Mouse (Mus musculus) lung, postnatal 0 days (tissue): Measurements from ENCODE around the gene Cttn. TPM values are rescaled to one million over a fixed set of nuclear protein-coding genes. Genes with fewer than 3 reads are reported as not detected.
A peak's percentile ranks its signal among the peaks of the same experiment; 100 is the strongest.

Experiments used
- ATAC-seq: fragments of 200-750 bp; cut with Nextera tagmentation; 2 replicates; pipeline ENCODE4 v1.8.0; 2017; ENCODE audit warnings: moderate library complexity
- DNase-seq: peaks from one replicate; pipeline ENCODE4 v3.0.0-alpha.2; 2016; ENCODE audit warnings: low spot score
- H3K27ac ChIP-seq: fragments of 300-500 bp; sonication (generic); 2 replicates; pipeline ENCODE4 v1.5.1; 2014; ENCODE audit warnings: antibody characterized with exemption, mild to moderate bottlenecking, low read length, mixed read lengths
- H3K27me3 ChIP-seq: fragments of 300-500 bp; sonication (generic); replicated peaks from 2 replicates; pipeline ENCODE4 v1.6.1; 2014; ENCODE audit warnings: low read length, mixed read lengths; ENCODE audit not compliant: insufficient read depth
- H3K36me3 ChIP-seq: fragments of 300-500 bp; sonication (generic); 2 replicates; pipeline ENCODE4 v1.6.1; 2014; ENCODE audit warnings: low read length, mixed read lengths; ENCODE audit not compliant: insufficient read depth
- H3K4me1 ChIP-seq: fragments of 300-500 bp; sonication (generic); 2 replicates; pipeline ENCODE4 v1.6.1; 2014; ENCODE audit warnings: antibody characterized with exemption, low read depth, low read length, mixed read lengths; ENCODE audit not compliant: insufficient read depth
- H3K4me2 ChIP-seq: fragments of 300-500 bp; sonication (generic); replicated peaks from 2 replicates; pipeline ENCODE4 v1.6.1; 2014; ENCODE audit warnings: low read depth, mild to moderate bottlenecking, low read length, moderate library complexity, mixed read lengths
- H3K4me3 ChIP-seq: fragments of 300-500 bp; sonication (generic); 2 replicates; pipeline ENCODE4 v1.5.1; 2014; ENCODE audit warnings: low read depth, low read length
- H3K9ac ChIP-seq: fragments of 300-500 bp; sonication (generic); replicated peaks from 2 replicates; pipeline ENCODE4 v1.6.1; 2014; ENCODE audit warnings: low read depth, mild to moderate bottlenecking
- H3K9me3 ChIP-seq: fragments of 300-500 bp; sonication (generic); 2 replicates; pipeline ENCODE4 v1.6.1; 2016; ENCODE audit warnings: low read length, mixed read lengths
- CTCF ChIP-seq: IDR thresholded peaks from 2 replicates; pipeline ENCODE4 v1.5.1; 2016; ENCODE audit warnings: antibody characterized with exemption, mild to moderate bottlenecking
- EP300 ChIP-seq: IDR thresholded peaks from 2 replicates; pipeline ENCODE4 v1.6.1; 2016; ENCODE audit warnings: antibody characterized with exemption, mild to moderate bottlenecking, control low read depth
- WGBS: fragments of 180-500 bp; shearing (Covaris S2); extraction: QIAGEN DNeasy Blood & Tissue Kit; methylation state at CpG from one replicate; pipeline ENCODE4 v1.1.7; 2014; 5-methylcytosine and 5-hydroxymethylcytosine counted together
- polyA plus RNA-seq: library from polyadenylated mRNA; unstranded; fragments of >200 nt; fragmentation: Nextera tagmentation; extraction: Ambion mirVana; gene quantifications from 2 replicates; pipeline ENCODE4 v1.2.1, GENCODE M21; 2015

Gene Cttn
- polyA plus RNA-seq, 1 experiment from 2014 or later = 128 TPM

GRCm38 (mm10) chr7:144441976-144442375 lies 28.8 kb downstream of the Cttn start:
- DNase-seq (no peak), ATAC-seq (no peak)
- no peaks in the 10 kb centered on the region for H3K4me1 ChIP-seq
- no peak for TF ChIP-seq CTCF
- no peak for TF ChIP-seq EP300
- WGBS = 93% methylated on average over 4 of the region's 4 CpGs
- H3K9ac ChIP-seq = no peak overlapping the region
- H3K27ac ChIP-seq = no peak overlapping the region
- no peak overlapping the region for H3K4me2 ChIP-seq
- peaks cover 55% of the 10 kb centered on the region for H3K36me3 ChIP-seq
- no peaks in the 10 kb centered on the region for H3K27me3 ChIP-seq
- no peaks in the 10 kb centered on the region for H3K9me3 ChIP-seq
- H3K4me3 ChIP-seq = no peak overlapping the region

DNA sequence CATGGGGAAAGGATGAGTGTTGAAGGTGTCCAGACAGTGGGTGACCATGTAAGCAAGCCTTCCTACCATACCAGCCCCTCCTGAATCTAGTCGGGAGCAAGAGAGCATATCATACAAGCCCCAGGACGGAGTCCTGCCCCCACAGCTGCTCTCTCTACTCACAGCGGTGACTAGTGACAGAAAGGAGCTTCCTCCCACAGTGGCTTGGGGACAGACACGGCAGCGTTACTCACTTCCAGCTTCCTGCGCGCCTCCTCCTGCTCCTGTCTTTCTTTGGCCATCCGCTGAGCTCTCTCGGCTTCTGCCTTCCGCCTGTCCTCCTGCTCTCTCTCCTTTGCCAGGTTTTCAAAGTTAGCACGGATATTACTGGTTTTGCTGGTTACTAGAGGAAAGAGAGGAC lies 29.3 kb downstream of the Cttn start:
- no peak for DNase-seq
- Histone ChIP-seq H3K9me3 (no peaks in the 10 kb centered on the region), H3K4me3 (no peak overlapping the region), H3K27ac (no peak overlapping the region), H3K36me3 (peaks cover 60% of the 10 kb centered on the region), H3K9ac (no peak overlapping the region), H3K4me1 (no peaks in the 10 kb centered on the region), H3K4me2 (no peak overlapping the region), H3K27me3 (no peaks in the 10 kb centered on the region)
- ATAC-seq = no peak
- no peak for TF ChIP-seq CTCF
- TF ChIP-seq EP300 = no peak
- 95% methylated on average over 11 of the region's 11 CpGs for WGBS

GRCm38 (mm10) chr7:144438811-144439210 lies 32.0 kb downstream of the Cttn start:
- H3K9ac ChIP-seq = no peak overlapping the region
- WGBS = 96% methylated on average over 7 of the region's 7 CpGs
- H3K4me3 ChIP-seq = no peak overlapping the region
- TF ChIP-seq EP300 (no peak), CTCF (no peak)
- H3K36me3 ChIP-seq = peaks cover 48% of the 10 kb centered on the region
- H3K9me3 ChIP-seq = no peaks in the 10 kb centered on the region
- no peaks in the 10 kb centered on the region for H3K27me3 ChIP-seq
- no peak for ATAC-seq
- DNase-seq = no peak
- no peaks in the 10 kb centered on the region for H3K4me1 ChIP-seq
- H3K4me2 ChIP-seq = no peak overlapping the region
- H3K27ac ChIP-seq = no peak overlapping the region

- 75% methylated on average over 2 of the region's 2 CpGs for WGBS
- Histone ChIP-seq H3K4me2 (no peak overlapping the region), H3K27ac (no peak overlapping the region), H3K27me3 (no peaks in the 10 kb centered on the region), H3K9ac (no peak overlapping the region), H3K4me3 (no peak overlapping the region), H3K9me3 (no peaks in the 10 kb centered on the region), H3K4me1 (no peaks in the 10 kb centered on the region), H3K36me3 (peaks cover 9% of the 10 kb centered on the region)
- no peak for ATAC-seq
- DNase-seq = no peak
- TF ChIP-seq CTCF (no peak), EP300 (no peak)
Observed at GRCm38 (mm10) chr7:144432920-144433319, 37.9 kb downstream of the Cttn start.

- Histone ChIP-seq H3K9ac (no peak overlapping the region), H3K36me3 (no peaks in the 10 kb centered on the region), H3K27me3 (no peaks in the 10 kb centered on the region), H3K4me2 (no peak overlapping the region), H3K27ac (no peak overlapping the region), H3K9me3 (no peaks in the 10 kb centered on the region), H3K4me3 (no peak overlapping the region), H3K4me1 (no peaks in the 10 kb centered on the region)
- 81% methylated on average over 3 of the region's 3 CpGs for WGBS
- TF ChIP-seq EP300 = no peak
- TF ChIP-seq CTCF = peak; percentile 54
- no peak for ATAC-seq
- no peak for DNase-seq
Observed at GRCm38 (mm10) chr7:144427460-144427859, 43.3 kb downstream of the Cttn start.

- ATAC-seq = no peak
- no peak overlapping the region for H3K4me3 ChIP-seq
- 88% methylated on average over 3 of the region's 3 CpGs for WGBS
- DNase-seq = no peak
- H3K27me3 ChIP-seq = no peaks in the 10 kb centered on the region
- H3K27ac ChIP-seq = no peak overlapping the region
- H3K4me2 ChIP-seq = no peak overlapping the region
- no peaks in the 10 kb centered on the region for H3K9me3 ChIP-seq
- H3K36me3 ChIP-seq = no peaks in the 10 kb centered on the region
- no peak overlapping the region for H3K9ac ChIP-seq
- TF ChIP-seq EP300 = no peak
- no peak for TF ChIP-seq CTCF
- H3K4me1 ChIP-seq = no peaks in the 10 kb centered on the region
Observed at GRCm38 (mm10) chr7:144426594-144426993, 44.2 kb downstream of the Cttn start.

DNA sequence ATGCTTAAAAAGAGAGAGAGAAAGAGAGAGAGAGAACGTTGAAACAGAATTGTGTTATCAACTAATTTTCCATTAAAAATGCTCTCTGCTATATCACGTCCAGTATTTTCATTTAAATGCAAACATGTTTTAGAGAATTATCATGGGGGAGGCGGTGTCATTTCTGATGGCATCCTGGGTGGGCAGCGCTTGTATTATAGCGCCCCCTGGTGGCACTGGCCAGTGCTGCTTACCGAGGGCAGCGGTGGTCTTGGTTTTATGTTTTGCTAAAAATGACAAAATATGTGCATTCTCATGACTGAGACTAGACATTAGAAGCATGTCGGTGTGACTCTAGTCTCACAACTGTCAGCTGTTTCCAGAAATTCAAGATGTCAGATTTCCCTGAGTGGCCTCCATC lies 44.9 kb downstream of the Cttn start:
- DNase-seq (peak; percentile 46), ATAC-seq (peak; percentile 32; the same call in 1 of the 2 replicates)
- 5% methylated on average over 8 of the region's 8 CpGs for WGBS

More for the DNA sequence above, 44.9 kb downstream of the Cttn start:
- no peaks in the 10 kb centered on the region for H3K36me3 ChIP-seq
- H3K9me3 ChIP-seq = no peaks in the 10 kb centered on the region
- H3K4me3 ChIP-seq = no peak overlapping the region
- H3K4me2 ChIP-seq = no peak overlapping the region
- no peaks in the 10 kb centered on the region for H3K4me1 ChIP-seq
- H3K9ac ChIP-seq = no peak overlapping the region
- TF ChIP-seq EP300 (no peak), CTCF (peak; percentile 96)
- no peak overlapping the region for H3K27ac ChIP-seq
- no peaks in the 10 kb centered on the region for H3K27me3 ChIP-seq
